Mouse (Mus musculus) megakaryocyte, adult 5-6 weeks (primary cell): Measurements from ENCODE around the gene Fignl2. TPM values are rescaled to one million over a fixed set of nuclear protein-coding genes. Genes with fewer than 3 reads are reported as not detected.

ENCODE experiments used
- ATAC-seq: 2 replicates; pipeline ENCODE4 v1.8.0; 2016; ENCODE audit warnings: mild to moderate bottlenecking, inconsistent platforms; ENCODE audit not compliant: poor library complexity, severe bottlenecking
- total RNA-seq, 2 experiments: library from RNA; stranded (forward) in 1 of 2; stranded (reverse) in 1 of 2; fragments of 153-499, 151-499 nt in 1 of 2; fragments of 221-1000, 200-1000 nt in 1 of 2; gene quantifications; 2 replicates each; pipeline versions ENCODE4 v1.2.3 to v1.2.4; 2015 to 2017

Fignl2 gene
- total RNA-seq (2015) (0.04 TPM in 1 of 2 replicates, not detected in the other), total RNA-seq (2017) (0.07 and 0.16 TPM in 2 replicates)

DNA sequence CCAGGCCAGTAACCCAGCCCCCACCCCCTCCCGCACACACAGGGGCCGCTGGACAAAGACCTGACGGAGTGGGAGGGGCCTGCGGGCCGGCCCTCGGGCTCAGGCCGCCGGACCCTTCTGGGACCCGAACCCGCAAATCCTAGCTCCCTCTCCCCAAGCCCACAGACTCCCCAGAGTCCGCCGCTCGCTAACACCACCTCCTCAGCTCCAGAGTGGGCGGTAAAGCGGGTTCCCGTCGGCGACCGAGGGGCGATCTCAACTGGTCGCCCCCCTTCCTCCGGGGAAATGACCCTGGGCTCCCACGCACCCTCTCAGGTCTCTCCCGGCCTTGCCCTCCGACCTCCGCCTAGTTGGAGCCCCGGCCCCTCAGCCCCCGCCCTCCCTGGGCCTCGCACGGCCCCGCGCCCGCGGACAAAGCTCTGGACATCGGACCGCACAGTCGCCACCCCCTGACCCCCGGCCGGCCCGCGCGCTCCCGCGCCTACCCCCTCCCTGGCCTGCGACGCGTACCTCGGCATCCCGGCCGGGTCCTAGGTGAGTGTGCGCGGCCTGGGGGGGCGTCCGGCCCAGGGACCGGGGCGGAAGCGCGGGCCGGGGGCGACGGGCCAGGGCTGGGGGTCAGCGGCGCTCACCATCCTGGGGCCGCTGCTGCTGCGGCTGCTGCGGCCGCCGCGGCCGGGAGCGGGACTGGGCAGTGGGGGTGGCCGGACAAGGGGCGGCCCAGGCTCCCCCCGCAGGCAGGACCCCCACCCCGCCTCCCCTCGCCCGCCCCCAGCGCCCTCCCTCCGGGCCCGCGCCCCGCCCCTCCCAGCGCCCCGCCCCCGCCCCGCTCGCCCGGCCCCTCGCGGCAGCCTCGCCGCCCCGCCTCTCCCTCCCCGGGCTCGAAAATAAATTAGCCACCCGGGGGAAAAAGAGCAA lies at the start of gene Fignl2:
Fignl2 (minus strand) TSS at position 755 of the 918 bp plus-strand sequence.
- ATAC-seq = no peak

DNA sequence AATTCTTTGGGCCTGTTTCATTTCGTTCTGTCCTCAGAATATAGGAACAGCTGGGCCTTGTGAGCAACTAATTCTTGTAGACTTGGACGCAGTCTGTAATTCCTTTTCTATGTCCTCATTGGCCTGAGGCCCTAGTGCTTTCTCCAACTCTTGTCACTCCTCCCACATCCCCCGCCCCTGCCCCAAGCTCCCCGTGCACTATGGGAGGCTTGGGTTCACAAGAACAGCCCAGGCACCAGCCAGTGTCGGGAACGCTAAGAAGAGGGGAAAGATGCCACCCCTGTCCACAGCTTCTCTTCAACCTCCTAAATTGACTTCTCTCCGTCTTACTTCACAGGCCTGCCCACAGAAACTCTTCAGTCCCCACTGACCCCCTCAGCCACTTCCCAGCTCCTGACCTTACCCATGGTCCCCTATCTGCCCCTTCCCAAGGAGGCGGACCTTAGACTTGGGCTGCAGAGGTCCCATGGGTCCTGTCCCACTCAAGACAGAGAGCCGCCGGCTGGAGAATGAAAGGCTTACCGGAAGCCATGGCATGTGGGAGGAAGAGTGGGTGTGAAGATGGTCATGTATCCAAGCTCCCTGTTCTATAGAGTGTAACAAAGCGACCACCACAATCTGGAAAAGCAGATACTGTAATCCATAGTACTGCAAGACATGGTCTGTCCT lies 48.6 kb upstream of the Fignl2 start:
- ATAC-seq = no peak

DNA sequence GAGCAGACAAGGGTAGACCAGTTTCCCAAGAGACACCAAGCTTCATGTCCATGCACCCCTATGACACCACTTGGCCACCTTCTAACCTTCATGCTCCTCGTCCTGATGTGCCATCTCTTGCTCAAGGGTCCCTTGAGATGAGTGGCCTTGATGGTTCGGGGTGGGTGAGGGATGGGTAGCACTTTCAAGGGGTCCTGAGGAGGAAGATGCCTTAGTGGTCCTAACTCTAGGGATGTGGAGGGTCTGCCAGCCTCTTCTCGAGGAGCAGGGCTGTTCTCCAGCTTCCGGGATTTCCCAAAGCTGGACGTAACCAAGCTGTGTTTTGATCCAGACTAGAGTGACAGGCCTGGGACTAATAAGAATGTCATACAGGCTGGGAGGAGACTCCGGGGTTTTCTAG lies 47.2 kb upstream of the Fignl2 start:
- ATAC-seq = no peak

DNA sequence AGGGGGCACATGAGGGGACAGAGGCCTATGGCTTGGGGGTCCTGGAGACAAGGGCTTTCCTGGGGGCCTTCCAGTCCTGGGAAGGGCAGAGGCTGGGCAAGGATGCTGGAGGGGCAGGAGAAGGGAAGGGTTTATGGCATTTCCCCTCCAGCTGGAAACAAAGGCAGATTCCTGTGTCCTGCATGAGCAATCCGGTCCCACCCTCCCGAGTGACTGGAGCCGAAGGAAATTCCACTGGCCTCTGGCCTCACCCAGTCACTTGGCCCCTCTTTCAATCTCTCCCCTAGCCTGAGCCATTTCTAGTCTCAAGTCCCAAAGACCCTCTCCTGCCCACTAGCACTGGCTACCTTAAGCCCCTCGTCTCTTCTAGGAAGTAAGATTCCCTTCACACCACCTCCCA lies 44.8 kb upstream of the Fignl2 start:
- no peak for ATAC-seq

DNA sequence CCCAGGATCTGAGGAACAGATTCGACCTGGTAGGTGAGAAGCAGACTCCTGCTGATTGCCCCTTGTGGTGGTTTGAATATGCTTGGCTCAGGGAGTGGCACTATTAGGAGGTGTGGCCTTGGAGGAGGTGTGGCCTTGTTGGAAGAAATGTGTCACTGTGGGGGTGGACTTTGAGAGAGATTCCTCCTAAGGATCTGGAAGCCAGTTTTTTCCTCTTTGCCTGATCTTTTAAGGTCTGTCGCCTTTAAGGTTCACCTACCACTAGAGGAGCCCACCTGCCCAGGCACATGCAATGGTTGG lies 43.9 kb upstream of the Fignl2 start:
- no peak; the same call in 1 of the 2 replicates for ATAC-seq

DNA sequence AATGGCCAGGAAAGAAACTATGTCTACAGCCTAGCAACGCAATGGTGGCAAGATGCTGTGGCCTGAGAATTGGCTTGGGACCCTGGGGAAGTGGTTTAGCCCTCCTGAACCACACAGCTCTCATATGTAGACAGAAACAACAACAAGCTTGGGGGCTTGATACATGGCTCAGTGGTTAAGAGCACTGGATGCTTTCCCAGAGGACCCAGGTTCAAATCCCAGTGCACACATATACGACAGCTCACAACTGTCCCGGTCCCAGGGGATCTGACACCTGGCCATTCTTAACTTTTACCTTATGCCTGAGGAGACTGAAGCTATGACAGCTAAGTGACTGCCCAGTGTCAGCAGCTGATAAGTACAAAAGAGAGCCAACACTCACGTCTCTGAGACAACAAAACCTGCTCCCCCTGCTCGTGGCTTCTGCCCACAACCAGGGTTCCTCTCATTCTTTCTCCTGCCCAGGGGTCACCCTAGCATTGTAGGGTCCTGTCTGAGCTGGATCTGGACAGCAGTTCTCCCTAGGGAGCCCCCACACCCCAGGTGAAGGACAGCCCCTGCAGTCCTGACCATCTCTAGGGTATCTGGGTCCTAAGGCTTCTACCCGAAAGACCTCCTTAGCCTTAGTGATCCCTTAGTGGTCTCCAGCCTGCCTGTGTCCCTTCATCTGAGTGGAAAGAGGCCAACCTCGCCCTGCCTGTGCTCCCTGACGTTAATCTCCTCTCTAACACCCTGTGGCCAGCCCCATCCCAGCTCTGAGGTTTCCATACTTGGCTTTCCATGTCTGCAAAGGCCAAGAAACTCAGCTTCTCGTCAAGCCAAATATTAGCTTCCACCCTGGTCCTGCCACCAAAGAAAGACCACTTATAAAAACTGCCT lies 43.3 kb upstream of the Fignl2 start:
- no peak for ATAC-seq

DNA sequence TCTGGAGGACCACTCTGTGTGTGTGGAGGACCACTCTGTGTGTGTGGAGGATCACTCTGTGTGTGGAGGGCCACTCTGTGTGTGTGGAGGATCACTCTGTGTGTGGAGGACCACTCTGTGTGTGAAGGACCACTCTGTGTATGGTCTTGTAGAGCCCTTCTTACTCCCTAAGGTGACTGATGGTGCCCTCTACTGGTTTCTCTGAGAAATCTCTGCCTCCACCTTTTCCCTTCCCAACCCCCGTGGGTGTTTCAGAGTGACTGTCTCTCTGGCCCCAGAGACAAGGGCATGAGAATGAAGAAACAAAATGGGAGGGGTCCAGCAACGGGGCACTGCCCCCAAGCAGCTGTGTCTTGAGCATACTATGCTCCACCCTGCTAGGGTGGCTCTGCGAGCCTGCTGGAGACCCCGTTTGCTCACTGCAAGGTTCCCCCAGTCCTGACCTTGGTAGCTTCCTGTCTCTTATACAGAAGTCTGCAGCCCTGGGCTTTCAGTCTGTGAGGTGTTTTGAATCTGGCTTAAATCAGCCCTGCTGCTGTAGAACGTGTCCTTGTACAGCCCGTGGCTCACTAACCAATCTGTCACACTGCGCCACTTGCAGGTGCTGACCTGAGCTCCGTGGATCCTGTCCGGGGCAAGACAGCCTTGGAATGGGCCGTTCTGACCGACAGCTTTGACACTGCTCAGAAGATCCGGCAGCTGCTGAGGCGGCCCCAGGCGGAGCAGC lies 40.2 kb upstream of the Fignl2 start:
- ATAC-seq = peak; percentile 62

DNA sequence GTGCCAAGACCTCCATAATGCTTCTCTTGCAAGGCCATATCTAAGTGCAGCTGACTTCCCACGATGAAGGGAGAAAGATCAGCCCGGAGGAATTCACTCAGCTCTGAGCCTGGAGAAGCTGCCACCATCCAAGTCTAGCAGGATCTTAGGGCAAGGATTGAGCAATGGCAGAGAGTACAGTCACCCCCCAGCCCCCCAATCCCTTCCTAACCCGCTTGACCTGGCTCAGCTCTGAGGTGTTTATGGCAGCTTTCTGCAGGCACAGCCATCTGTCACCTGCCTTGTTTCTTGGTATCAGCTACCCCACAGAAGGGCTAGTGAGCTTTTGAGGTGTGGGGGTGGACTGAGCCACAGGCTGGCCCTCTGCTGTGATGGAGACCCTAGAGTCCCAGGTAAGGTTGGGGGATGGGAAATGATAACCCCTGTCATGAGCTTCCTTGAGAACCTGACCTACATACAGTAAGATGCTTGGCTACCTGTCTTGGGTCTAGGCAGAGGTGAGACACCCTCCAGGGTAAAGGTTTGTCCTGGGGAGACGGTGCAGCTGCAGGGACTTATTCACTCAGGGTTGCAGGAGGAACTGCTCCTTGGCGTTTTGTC lies 37.2 kb upstream of the Fignl2 start, which contains the start of gene Ankrd33:
Ankrd33 (plus strand) TSS at position 245 of the 600 bp plus-strand sequence.
- no peak for ATAC-seq

DNA sequence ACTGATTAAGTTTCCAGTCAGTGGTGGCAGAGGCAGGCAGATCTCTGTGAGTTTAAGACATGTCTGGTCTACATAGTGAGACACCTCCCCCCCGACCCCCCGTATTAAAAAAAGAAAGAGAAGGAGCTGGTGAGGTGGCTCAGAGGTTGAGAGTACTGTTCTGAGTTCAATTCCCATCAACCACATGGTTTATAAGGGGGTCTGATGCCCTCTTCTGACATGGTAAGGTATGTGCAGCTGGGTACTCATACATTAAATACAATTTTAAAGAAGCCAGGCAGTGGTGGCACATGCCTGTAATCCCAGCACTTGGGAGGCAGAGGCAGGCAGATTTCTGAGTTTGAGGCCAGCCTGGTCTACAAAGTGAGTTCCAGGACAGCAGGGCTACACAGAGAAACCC lies 35.4 kb upstream of the Fignl2 start:
- ATAC-seq = peak; percentile 39

DNA sequence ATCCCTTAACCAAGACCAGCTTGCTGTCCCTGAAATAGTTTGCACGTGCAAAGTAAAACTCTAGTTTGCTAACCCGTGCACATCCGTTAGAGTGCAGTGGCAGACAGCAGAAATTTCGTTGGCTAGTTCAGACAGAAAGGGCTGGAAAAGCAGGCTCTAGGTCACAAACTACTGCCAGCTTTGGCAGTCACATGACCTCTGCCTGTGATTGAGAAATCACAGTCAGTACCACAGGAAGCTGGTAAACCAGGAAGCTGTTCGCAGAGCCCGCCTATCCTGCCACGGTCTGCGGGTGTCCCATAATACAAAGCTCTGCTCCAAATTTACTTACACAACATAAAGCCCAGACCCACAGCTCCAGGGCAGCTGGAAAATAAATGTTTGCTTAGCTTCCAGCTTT lies 34.8 kb upstream of the Fignl2 start:
- ATAC-seq = peak; percentile 95

DNA sequence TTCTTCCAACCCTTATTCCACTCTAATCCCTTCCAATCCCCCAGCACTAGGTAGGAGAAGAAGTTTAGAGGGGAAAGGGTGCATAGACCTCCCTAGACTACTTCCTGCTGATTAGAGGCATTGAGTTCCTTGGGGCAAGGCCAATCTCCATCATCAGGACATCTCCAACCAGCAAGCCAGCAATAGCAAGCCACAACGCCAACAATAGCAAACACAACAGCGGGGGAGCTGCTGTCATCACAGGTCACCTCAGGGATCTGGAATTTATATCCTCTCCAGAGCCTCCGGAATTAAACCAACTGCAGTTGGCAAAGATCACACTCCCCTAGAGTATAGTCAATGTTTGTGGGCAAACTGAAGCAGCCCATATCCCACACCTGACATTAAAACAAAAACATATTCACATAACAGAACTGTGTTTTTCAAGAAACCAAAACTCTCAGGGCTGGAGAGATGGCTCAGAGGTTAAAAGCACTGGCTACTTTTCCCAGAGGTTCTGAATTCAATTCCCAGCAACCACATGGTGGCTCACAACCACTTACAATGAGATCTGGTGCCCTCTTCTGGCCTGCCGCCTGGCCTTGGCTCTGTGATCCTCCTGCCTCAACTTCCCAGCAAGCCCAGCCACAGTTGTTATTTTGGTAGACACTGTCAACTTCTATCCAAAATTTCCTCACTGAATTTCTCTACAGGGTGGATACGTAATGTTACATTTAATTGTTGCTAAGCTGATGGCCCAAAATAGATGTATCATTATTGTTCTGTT lies 29.7 kb upstream of the Fignl2 start:
- ATAC-seq = no peak

DNA sequence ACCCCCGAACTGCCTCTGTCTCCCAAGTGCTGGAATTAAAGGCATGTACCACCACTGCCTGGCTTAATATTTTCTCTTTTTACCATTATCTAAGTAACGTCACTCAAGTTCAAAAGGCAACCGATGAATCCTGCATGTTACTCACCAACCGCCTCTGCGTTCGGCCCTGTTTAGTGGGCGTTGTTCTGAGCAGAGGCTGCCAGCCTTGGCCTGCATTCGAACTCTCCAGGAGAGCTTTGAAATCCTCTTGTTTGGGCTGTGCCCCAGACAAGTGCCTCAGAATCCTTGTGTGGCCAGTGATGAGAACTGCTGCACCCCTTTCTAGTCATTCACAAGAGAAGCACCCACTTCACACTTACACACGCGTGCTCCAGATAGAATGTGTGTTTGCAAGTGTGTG lies 27.6 kb upstream of the Fignl2 start:
- no peak for ATAC-seq

DNA sequence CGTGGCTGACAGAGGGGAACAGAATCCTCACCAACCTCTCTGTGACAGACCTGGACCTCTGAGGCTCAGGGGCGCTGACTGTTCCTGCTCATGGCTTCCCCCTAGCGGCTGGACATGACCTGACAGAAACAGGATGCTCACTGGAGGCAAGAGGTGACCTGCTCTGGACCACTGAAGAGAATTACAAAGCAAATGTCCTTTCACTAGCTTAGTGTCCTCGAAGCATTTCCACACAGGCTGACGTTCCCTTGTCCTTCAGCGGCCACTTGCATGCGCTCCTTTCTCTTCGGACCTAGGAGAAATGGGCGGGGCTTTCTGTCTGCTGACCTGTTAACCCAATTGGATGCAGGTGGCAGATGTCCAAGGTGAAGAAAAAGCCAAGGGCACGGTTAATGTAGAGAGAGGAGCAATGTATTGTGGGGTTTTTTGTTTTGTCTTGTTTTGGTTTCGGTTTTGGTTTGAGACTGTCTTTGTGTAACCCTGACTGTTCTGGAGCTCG lies 27.2 kb upstream of the Fignl2 start:
- ATAC-seq = peak; percentile 99

DNA sequence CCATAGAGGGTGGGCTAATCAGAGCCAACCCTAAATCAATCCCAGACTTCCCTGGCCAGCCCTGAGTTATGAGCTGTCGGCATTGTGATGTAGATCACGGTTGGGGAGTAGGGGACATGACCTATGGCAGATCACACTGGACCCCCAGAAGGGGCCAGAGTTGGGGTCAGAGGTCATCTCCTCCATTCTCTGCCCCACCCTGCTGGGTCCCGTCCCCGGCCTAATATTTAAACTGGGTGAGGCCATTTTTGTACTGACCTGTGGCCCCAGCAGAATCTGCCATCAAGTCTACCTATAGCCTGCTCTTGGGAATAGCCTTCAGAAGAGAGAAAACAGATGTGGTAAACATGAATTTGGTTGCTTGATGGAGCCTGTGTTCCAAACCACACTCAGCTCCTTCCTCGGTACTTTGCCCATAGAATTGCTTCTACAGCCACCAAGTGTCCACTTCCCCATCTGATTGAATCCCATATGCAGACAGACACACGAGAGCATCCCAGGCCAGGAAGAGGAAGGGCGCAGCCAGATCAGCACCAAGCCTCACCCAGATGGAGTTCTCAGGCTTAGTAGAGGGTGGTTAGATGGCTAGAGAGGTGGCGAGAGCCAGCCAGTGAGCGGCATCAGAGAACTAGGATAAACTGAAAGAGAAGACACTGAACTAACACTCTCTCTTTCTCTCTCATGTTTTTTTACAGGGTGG lies 25.4 kb upstream of the Fignl2 start:
- peak; percentile 57 for ATAC-seq

DNA sequence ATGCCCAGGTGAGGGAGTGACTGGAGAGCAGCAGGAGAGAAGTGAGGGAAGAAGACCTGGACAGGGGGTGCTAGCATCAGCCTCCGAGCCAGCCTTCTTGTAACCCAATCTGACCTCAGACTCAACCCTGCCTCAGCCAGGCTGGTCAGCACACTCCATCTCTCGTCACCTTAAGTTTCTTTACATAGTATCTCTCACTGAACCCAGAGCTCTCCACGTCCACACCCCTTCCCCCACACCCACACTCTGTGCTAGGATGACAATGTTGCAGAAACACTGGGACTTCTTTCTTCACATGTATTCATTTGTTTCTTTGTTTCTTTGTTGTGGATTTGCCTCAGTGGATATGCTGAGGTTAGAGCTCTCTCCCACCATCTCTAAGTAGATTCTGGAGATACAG lies 22.6 kb upstream of the Fignl2 start:
- ATAC-seq = no peak

DNA sequence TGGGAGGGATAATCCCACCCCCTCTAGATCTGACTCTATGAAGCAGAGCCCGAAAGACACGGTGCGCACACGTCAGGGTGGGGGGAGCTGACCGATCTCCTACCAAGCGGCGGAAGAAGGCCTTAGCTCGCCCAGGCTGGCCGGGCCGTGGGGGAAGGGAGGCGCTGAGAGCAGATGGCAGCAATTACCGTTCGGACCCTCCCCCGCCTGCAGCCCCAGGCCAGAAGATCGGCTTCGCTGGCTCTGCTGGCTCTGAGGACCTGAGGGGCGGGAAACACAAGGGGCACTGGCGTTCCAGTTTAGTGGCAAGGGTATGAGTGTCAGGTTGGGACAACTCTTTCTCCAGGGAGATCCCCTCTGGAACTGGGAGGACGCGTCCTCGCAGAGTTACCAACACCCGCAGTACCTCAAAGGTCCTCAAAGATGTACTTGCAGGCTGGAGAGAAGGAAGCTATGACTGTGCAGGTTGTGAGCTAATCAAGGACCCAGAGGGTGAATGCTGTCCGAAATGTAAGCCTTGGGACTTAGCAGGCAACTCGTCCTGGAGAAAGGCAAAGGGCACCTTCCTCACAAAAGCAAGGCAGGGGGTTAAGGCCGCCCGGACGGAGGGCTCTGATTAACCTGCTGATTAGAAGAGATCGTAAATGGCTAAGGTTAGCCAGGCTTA lies 19.8 kb upstream of the Fignl2 start:
- ATAC-seq = peak; percentile 35; the same call in 1 of the 2 replicates

DNA sequence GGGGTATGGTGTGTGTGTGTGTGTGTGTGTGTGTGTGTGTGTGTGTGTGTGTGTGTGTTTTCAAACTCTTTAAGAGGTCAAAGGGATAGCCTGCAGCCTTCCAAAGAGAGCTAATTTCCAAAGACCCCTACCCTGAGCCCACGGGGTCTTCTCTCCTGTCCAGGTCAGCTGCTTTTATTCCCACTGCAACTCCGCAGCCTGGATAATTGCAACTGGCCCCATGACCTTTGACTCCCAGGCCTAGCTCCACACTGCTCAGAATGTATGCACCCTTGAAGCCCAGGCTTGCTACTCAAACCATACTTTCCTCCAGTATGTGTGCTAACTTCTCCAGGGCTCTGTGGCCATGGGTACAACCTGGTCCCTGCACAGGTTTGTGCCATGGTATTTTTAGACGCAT lies 17.0 kb upstream of the Fignl2 start:
- ATAC-seq = no peak

DNA sequence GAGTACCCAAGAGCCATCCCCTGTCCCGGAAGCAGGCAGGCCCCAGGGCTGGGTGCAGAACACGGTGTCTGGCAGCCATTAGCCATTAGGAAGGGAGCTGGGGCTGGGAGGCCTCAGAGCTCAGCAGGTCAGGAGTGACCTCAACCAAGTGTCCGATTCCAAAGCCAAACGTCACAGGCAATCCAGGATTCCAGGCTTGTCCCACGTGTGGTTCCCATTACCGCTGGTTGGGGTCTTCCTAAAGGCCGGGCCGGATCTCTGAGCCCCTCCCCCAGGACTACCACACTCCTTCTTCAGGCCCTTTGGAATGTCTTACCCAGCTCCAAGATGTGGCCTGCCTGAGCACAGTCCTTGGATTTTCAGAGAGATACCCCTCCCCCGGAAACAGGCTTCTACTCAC lies 16.6 kb upstream of the Fignl2 start:
- ATAC-seq = no peak
